Mouse (Mus musculus): Measurements from ENCODE around the gene Pfkfb2.

DNA sequence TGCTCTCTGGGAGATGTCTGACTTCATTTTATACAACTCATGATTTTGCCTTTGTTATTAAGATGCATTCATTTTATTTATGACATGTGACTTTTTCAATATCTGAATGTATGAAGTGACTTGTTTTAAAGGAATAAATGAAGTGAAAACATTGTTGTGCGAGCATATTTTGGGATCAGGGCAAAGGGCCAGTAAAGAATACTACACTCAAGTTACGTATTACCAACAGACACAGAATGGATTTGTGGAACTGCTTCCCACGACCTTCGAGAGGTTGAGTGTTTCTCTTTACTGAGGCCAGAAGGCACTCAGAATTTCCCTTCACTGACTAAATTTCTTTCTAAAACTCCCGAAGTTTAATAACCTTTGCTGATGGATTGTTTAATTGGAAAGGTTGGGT, 4.8 kb downstream of the Pfkfb2 start:
- TF ChIP-seq CTCF (IDR thresholded peaks at IDR 0.05; ENCODE audit: low read depth) (no peak), EP300 (optimal IDR thresholded peaks at IDR 0.05) (no peak)

Measured in stomach, postnatal 0 days (tissue).